Mouse (Mus musculus): ENCODE data around the gene Ralgapa2. TPM values are rescaled to one million over a fixed set of nuclear protein-coding genes. Genes with fewer than 3 reads are reported as not detected.
"Not testable (repeated sequence)": the region's sequence is repeated elsewhere in the genome, so short reads cannot be mapped to it uniquely, and the experiment has no call there.

The Ralgapa2 gene
- total RNA-seq, 2 experiments from 2014 or later: 6.4 to 7.3 TPM

GRCm38 (mm10) chr2:146500067-146500466 is 12.1 kb downstream of the Ralgapa2 start:
- intact Hi-C loops (cut with DNase I): no loop called here
- DNase-seq: no peak

DNA sequence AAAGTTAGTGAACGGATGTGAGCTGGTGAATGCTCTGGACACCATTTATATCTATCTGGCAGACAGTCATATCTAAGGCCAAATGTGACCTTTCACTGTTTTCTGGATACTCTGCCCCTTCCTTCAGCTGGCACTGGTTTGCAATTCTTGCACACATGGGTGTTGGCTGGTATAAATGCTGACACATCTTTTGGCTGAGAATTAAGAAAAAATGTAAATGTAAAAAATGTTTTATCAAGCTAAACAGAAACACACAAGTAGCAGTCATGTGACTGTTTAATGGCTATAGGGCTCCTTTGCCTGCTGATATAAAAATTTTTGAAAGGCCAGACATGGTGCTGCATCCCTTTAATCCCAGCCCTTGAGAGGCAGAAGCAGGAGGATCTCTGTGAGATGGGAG is 13.0 kb downstream of the Ralgapa2 start:
- intact Hi-C loops (cut with DNase I): no loop called here
- no peak for DNase-seq

- intact Hi-C loops (cut with DNase I): no loop called here
- DNase-seq: no peak
These were observed 13.8 kb downstream of the Ralgapa2 start for GRCm38 (mm10) chr2:146498298-146498697.

GRCm38 (mm10) chr2:146496995-146497394 is 15.1 kb downstream of the Ralgapa2 start:
- no peak for DNase-seq
- intact Hi-C loops (cut with DNase I): no loop called here

- intact Hi-C loops (cut with DNase I): no loop called here
- no peak for DNase-seq
These were observed 16.4 kb downstream of the Ralgapa2 start for GRCm38 (mm10) chr2:146495781-146496180.

- intact Hi-C loops (cut with DNase I): no loop called here
- DNase-seq: no peak
These were observed 18.7 kb downstream of the Ralgapa2 start for GRCm38 (mm10) chr2:146493354-146493946.

- intact Hi-C loops (cut with DNase I): no loop called here
- DNase-seq: no peak
These were observed 20.1 kb downstream of the Ralgapa2 start for GRCm38 (mm10) chr2:146491830-146492610.

DNA sequence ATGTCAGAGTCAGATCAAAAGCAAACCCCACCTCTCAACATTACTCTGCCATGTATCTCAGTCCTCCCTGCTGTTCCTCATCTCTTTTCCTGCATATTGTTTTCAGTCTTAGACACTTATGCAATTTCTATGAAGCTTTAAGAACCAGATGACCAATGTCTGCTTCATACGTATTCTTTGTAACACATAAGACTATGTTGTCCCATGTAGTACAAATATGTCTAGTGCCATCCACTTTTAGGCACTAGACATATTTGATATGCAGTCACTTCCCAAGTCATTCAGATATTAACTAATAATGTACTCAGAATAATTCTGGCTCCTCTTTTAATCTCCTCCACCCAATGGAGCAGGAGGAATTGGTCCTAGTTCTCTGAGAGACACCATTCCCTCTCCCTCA is 21.2 kb downstream of the Ralgapa2 start:
- DNase-seq: no peak
- intact Hi-C loops (cut with DNase I): no loop called here

- intact Hi-C loops (cut with DNase I): no loop called here
These were observed 23.9 kb downstream of the Ralgapa2 start for GRCm38 (mm10) chr2:146488291-146488690.

DNA sequence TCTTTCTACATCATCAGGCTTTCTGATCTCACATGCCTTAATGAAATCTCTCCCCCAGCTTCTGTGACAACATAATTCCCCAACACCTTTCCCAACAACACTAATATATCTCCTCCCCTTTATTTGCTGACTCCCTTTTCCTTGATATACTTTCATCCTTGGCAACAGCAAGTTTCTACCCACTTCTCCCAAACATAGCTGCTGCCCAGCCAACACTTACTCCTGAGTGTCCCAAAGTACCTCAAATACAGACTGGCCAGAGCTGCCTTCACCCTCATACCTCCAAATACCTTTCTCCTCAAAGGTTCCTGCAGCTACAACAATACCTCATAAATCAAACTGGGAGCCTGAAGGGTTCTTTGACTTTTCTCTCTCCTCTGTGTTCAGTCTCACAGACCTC is 29.3 kb downstream of the Ralgapa2 start:
- intact Hi-C loops (cut with DNase I): no loop called here

More at GRCm38 (mm10) chr2:146488291-146488690, 23.9 kb downstream of the Ralgapa2 start:
- DNase-seq: no peak

GRCm38 (mm10) chr2:146477491-146477890 is 34.7 kb downstream of the Ralgapa2 start:
- intact Hi-C loops (cut with DNase I): no loop called here
- no peak for DNase-seq

More for the DNA sequence above, 29.3 kb downstream of the Ralgapa2 start:
- DNase-seq: no peak

DNA sequence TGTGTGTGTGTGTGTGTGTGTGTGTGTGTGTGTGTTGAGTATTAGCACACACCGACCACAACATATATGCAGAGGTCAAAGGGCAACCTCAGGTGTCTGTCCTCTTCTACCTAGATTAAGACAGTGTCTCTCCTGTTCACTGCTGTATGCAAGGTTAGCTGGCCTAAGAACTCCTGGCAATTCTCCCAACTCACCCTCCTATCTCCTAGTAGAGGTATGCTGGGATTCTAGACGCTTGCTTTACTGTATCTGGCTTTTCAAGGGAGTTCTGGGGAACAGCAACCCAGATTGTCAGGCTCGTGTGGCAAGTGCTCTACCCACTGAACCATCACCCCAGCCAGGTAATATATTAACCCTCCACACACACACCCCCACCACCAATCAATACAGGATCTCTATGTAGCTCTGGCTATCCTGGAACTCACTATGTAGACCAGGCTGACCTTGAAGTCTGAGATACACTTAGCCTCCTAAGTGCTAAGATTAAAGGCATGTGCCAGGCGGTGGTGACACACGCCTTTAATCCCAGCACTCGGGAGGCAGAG is 35.6 kb downstream of the Ralgapa2 start:
- intact Hi-C loops (cut with DNase I): no loop called here
- DNase-seq: no peak

- intact Hi-C loops (cut with DNase I): no loop called here
- no peak for DNase-seq
These were observed 36.1 kb downstream of the Ralgapa2 start for GRCm38 (mm10) chr2:146476001-146476400.

- no peak for DNase-seq
- intact Hi-C loops (cut with DNase I): loop anchor here (2.0 kb wide), 1 partner anchor 142 kb away; no protein-coding TSS in a partner anchor
These were observed 41.2 kb downstream of the Ralgapa2 start for GRCm38 (mm10) chr2:146470947-146471346.

DNA sequence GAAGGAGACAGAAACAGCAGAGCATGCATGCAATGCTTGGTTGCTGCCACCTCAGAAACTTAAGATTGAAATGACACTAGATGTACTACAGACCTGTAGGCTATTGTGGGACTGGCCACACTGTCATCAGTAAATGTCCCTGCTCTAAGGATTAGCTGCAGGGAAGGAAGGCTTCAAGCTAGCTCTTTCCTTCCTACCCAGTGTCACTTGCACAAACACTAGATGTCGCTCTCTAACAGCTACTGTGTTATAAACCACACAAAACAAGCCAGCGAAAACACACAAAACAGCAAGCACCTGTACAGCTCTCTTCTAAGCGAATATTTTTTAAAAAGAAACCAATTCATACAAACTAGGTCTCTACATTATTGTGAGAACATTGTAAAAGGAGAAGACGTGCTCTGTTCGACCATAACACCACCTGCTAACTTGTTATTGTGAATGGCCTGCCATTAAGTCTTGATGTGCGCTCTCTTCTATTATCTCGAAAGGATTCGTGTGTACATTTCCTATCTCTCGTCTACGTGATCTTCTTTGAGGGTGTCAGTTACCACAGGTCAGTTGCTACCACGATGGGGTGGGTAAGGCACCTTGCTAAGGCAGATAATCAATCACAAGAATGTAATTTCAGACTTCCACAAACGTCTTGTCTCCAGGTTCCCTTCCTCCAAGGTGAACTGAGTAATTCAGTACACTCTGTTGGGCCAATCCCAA is 42.3 kb downstream of the Ralgapa2 start:
- intact Hi-C loops (cut with DNase I): loop anchor here (2.0 kb wide), 1 partner anchor 143 kb away; no protein-coding TSS in a partner anchor
- DNase-seq: no peak

DNA sequence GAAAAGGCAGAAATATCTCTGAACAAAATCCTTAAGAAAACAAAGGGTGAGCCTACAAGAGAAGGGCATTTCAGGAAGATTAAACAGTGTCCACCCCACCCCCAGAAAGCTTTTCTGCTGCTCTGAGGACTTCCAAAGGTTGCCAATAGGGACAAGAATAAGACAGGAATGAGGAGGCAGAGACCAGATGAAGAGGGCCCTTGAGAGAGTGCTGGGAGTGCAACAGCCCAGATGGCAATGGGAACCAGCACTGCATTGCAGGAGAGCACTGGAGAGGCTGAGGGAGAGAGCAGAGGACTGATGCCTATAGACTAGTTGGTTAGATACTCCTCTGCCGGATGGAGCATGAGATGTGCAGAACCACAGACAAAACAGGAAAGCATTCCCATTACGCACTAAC is 43.2 kb downstream of the Ralgapa2 start:
- intact Hi-C loops (cut with DNase I): no loop called here
- no peak for DNase-seq

- no peak for DNase-seq
- intact Hi-C loops (cut with DNase I): no loop called here
These were observed 44.1 kb downstream of the Ralgapa2 start for GRCm38 (mm10) chr2:146468016-146468415.

GRCm38 (mm10) chr2:146466811-146467210 is 45.3 kb downstream of the Ralgapa2 start:
- not testable (repeated sequence) for DNase-seq

GRCm38 (mm10) chr2:146457494-146457893 is 54.6 kb downstream of the Ralgapa2 start:
- no peak for DNase-seq
- intact Hi-C loops (cut with DNase I): no loop called here

More at GRCm38 (mm10) chr2:146466811-146467210, 45.3 kb downstream of the Ralgapa2 start:
- intact Hi-C loops (cut with DNase I): not testable (repeated sequence)

DNA sequence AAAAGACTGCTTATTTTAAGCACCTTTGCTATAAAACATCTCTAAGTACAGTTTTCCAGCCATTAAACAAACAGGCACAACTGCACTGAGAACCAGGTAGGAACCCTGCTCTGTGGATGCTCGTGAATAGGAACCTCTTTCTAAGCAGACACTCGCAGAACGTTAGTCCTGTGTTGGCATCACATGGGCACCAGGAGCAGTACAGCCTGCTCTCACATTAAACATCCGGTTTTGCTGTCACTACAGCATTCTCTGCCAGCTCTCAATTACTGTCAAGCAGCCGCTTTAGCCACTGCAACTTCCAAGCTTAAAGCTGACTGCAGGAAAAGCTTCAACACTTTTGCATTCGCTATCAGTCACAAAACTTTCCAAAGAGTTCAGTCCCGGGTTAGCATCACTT is 55.5 kb downstream of the Ralgapa2 start:
- DNase-seq: no peak
- intact Hi-C loops (cut with DNase I): no loop called here

DNA sequence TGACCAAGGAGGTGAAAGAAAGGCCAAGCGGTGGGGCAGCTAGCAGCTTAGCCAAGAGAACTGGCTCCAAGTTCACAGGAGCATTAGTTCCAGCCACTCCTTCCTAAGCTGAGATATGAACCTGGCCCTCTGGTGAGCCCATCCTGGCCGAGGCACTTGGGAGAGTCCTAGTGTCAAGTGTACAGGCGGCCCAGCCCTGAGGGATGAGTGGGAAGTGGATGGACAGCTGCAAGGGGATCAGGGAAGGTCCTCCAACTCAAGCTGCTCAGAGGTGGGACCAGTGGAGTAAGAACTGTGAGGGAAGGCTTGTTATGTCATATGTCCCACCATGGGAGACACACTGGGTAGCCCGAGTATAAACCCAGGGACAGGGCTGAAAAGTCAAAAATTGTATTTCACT is 56.1 kb downstream of the Ralgapa2 start:
- no peak for DNase-seq
- intact Hi-C loops (cut with DNase I): no loop called here
